Comparison of ENCODE assay signal across 8 mouse cellular contexts in genomic region chr19:55743001-55743556, GRCm38 (mm10). TPM values are rescaled to one million over a fixed set of nuclear protein-coding genes. Genes with fewer than 3 reads are reported as not detected.
DNase-seq lines count a peak whose midpoint lies in the region; ATAC-seq and TF ChIP-seq lines count a peak whose summit lies in the region.

No protein-coding gene starts in this region.

- peaks cover 9% of the 10 kb centered on the region for H3K4me1 ChIP-seq in embryonic facial prominence, embryonic 11.5 days (ENCODE audit: control insufficient read depth, insufficient read depth, low read length)
- peaks cover 29% of the 10 kb centered on the region for H3K4me1 ChIP-seq in heart, postnatal 0 days (ENCODE audit: control insufficient read depth, insufficient read depth)
- peaks cover 67% of the 10 kb centered on the region for H3K4me1 ChIP-seq in midbrain, embryonic 10.5 days
- H3K4me1 ChIP-seq in stomach, postnatal 0 days (replicated peaks; ENCODE audit: control insufficient read depth, insufficient read depth) = peaks cover 9% of the 10 kb centered on the region

- TF ChIP-seq EP300 in heart, postnatal 0 days (IDR thresholded peaks at IDR 0.05; ENCODE audit: low read depth) = no peak
- no peak for TF ChIP-seq EP300 in stomach, postnatal 0 days (optimal IDR thresholded peaks at IDR 0.05)

- peak overlapping the region; percentile 90 for H3K4me2 ChIP-seq in embryonic facial prominence, embryonic 11.5 days (ENCODE audit: low read depth, low read length)
- peak overlapping the region; percentile 95 for H3K4me2 ChIP-seq in heart, postnatal 0 days (ENCODE audit: low read depth, low read length)
- peak overlapping the region; percentile 86 for H3K4me2 ChIP-seq in stomach, postnatal 0 days (replicated peaks; ENCODE audit: low read depth)

- H3K27me3 ChIP-seq in embryonic facial prominence, embryonic 11.5 days (ENCODE audit: control insufficient read depth, insufficient read depth, low read length) = no peaks in the 10 kb centered on the region
- H3K27me3 ChIP-seq in heart, postnatal 0 days (ENCODE audit: control insufficient read depth, insufficient read depth, low read length) = no peaks in the 10 kb centered on the region
- H3K27me3 ChIP-seq in midbrain, embryonic 10.5 days (ENCODE audit: low read depth, poor library complexity, severe bottlenecking) = no peaks in the 10 kb centered on the region
- no peaks in the 10 kb centered on the region for H3K27me3 ChIP-seq in stomach, postnatal 0 days (ENCODE audit: control insufficient read depth, insufficient read depth, low read length)

- H3K4me3 ChIP-seq in embryonic facial prominence, embryonic 11.5 days (ENCODE audit: low read depth, low read length) = peak overlapping the region; percentile 79
- H3K4me3 ChIP-seq in heart, postnatal 0 days (ENCODE audit: low read depth, low read length) = peak overlapping the region; percentile 80
- H3K4me3 ChIP-seq in midbrain, embryonic 10.5 days = peak overlapping the region; percentile 91
- H3K4me3 ChIP-seq in stomach, postnatal 0 days (ENCODE audit: low read depth, low read length) = peak overlapping the region; percentile 84

- ATAC-seq in embryonic facial prominence, embryonic 11.5 days (replicated peaks; ENCODE audit: insufficient number of reproducible peaks, low FRiP score, low TSS enrichment, low read depth) = no peak
- ATAC-seq in heart, postnatal 0 days (ENCODE audit: insufficient read depth, low read depth) = peak; percentile 13; the same call in 1 of the 2 replicates
- peak; percentile 14; the same call in 1 of the 2 replicates for ATAC-seq in stomach, postnatal 0 days (ENCODE audit: low FRiP score, low TSS enrichment)

- H3K9me3 ChIP-seq in embryonic facial prominence, embryonic 11.5 days (replicated peaks; ENCODE audit: control insufficient read depth, low read length) = no peaks in the 10 kb centered on the region
- no peaks in the 10 kb centered on the region for H3K9me3 ChIP-seq in heart, postnatal 0 days (replicated peaks; ENCODE audit: control insufficient read depth, low read length)
- H3K9me3 ChIP-seq in midbrain, embryonic 10.5 days (replicated peaks) = no peaks in the 10 kb centered on the region
- no peaks in the 10 kb centered on the region for H3K9me3 ChIP-seq in stomach, postnatal 0 days (ENCODE audit: control insufficient read depth, low read length)

- 0% methylated on average over 6 of the region's 38 CpGs for WGBS in embryonic facial prominence, embryonic 11.5 days
- under 1% methylated on average over 22 of the region's 38 CpGs for WGBS in heart, postnatal 0 days
- whole genome bisulfite sequencing in midbrain, embryonic 10.5 days = 1% methylated on average over 30 of the region's 38 CpGs
- 1% methylated on average over 26 of the region's 38 CpGs for WGBS in stomach, postnatal 0 days

- DNase-seq in right cerebral cortex, postnatal 10 days (ENCODE audit: low spot score in 2 of 2) = peak; percentile 30 to 33
- DNase-seq in right cerebral cortex, adult 18-20 months = no peak
- peak; percentile 67 for DNase-seq in embryonic facial prominence, embryonic 11.5 days (ENCODE audit: low spot score)
- DNase-seq in heart, postnatal 0 days (ENCODE audit: low spot score) = no peak
- DNase-seq in kidney, postnatal 25 days = peak; percentile 51 to 74
- DNase-seq in midbrain, embryonic 10.5 days (ENCODE audit: low spot score) = peak; percentile 80
- no peak for DNase-seq in stomach, postnatal 0 days (ENCODE audit: low spot score)
- no peak for DNase-seq in cerebellum, adult 9-11 months

- peak overlapping the region; percentile 99 for H3K27ac ChIP-seq in embryonic facial prominence, embryonic 11.5 days (replicated peaks; ENCODE audit: low read depth, low read length)
- peak overlapping the region; percentile 99 for H3K27ac ChIP-seq in heart, postnatal 0 days (ENCODE audit: low read depth)
- H3K27ac ChIP-seq in midbrain, embryonic 10.5 days (replicated peaks) = peak overlapping the region; percentile 99
- H3K27ac ChIP-seq in stomach, postnatal 0 days (replicated peaks) = peak overlapping the region; percentile 99

- H3K9ac ChIP-seq in embryonic facial prominence, embryonic 11.5 days (replicated peaks; ENCODE audit: low read length) = peak overlapping the region; percentile 99
- peak overlapping the region; percentile 89 for H3K9ac ChIP-seq in heart, postnatal 0 days (replicated peaks; ENCODE audit: low read depth, low read length)
- H3K9ac ChIP-seq in stomach, postnatal 0 days (ENCODE audit: low read length) = peak overlapping the region; percentile 98

- no peak for TF ChIP-seq CTCF in heart, postnatal 0 days (IDR thresholded peaks at IDR 0.05; ENCODE audit: low read depth)
- TF ChIP-seq CTCF in stomach, postnatal 0 days (IDR thresholded peaks at IDR 0.05; ENCODE audit: low read depth) = no peak

- no peaks in the 10 kb centered on the region for H3K36me3 ChIP-seq in embryonic facial prominence, embryonic 11.5 days (replicated peaks; ENCODE audit: control insufficient read depth, insufficient read depth, low read depth, low read length)
- no peaks in the 10 kb centered on the region for H3K36me3 ChIP-seq in heart, postnatal 0 days (replicated peaks; ENCODE audit: control insufficient read depth, insufficient read depth, low read length)
- H3K36me3 ChIP-seq in midbrain, embryonic 10.5 days = no peaks in the 10 kb centered on the region
- no peaks in the 10 kb centered on the region for H3K36me3 ChIP-seq in stomach, postnatal 0 days (ENCODE audit: control insufficient read depth, insufficient read depth, low read length)

RNA-seq across cellular contexts. Expression of gene Tcf7l2, which starts 1.5 kb away (rescaled TPM):
- polyA plus RNA-seq in embryonic facial prominence, embryonic 11.5 days (2014; fragmentation: Nextera tagmentation; extraction: Ambion mirVana) = 107 and 111 TPM in 2 replicates
- 2.9 and 3.0 TPM in 2 replicates for total RNA-seq in heart, postnatal 0 days (2014; rRNA removed; ENCODE audit: low replicate concordance)
- 38.6 and 42.5 TPM in 2 replicates for polyA plus RNA-seq in heart, postnatal 0 days (2015; fragmentation: Nextera tagmentation; extraction: Ambion mirVana)
- 180 and 255 TPM in 2 replicates for polyA plus RNA-seq in midbrain, embryonic 10.5 days (2016; fragmentation: Nextera tagmentation; extraction: Ambion mirVana)
- polyA plus RNA-seq in stomach, postnatal 0 days (2015; fragmentation: Nextera tagmentation; extraction: Ambion mirVana) = 40.6 and 41.7 TPM in 2 replicates

Comparison
In these comparisons a context has a peak if more than half of its experiments do, and no peak if none do; other contexts are left out.
1. DNase-seq: peak in right cerebral cortex, postnatal 10 days (2 of 2), embryonic facial prominence, embryonic 11.5 days (single experiment), kidney, postnatal 25 days (2 of 2) and midbrain, embryonic 10.5 days (single experiment); none in right cerebral cortex, adult 18-20 months (single experiment), heart, postnatal 0 days (single experiment), stomach, postnatal 0 days (single experiment) and cerebellum, adult 9-11 months (single experiment).
2. Peak in every context shown above with its lines, with median percentiles within 50 percentile points of each other: H3K27ac ChIP-seq, H3K4me2 ChIP-seq, H3K4me3 ChIP-seq and H3K9ac ChIP-seq.